Mouse (Mus musculus): ENCODE measurements around the gene Gm5737. TPM values are rescaled to one million over a fixed set of nuclear protein-coding genes. Genes with fewer than 3 reads are reported as not detected.

The Gm5737 gene
- polyA plus RNA-seq, 1 experiment from 2014 or later: not detected

DNA sequence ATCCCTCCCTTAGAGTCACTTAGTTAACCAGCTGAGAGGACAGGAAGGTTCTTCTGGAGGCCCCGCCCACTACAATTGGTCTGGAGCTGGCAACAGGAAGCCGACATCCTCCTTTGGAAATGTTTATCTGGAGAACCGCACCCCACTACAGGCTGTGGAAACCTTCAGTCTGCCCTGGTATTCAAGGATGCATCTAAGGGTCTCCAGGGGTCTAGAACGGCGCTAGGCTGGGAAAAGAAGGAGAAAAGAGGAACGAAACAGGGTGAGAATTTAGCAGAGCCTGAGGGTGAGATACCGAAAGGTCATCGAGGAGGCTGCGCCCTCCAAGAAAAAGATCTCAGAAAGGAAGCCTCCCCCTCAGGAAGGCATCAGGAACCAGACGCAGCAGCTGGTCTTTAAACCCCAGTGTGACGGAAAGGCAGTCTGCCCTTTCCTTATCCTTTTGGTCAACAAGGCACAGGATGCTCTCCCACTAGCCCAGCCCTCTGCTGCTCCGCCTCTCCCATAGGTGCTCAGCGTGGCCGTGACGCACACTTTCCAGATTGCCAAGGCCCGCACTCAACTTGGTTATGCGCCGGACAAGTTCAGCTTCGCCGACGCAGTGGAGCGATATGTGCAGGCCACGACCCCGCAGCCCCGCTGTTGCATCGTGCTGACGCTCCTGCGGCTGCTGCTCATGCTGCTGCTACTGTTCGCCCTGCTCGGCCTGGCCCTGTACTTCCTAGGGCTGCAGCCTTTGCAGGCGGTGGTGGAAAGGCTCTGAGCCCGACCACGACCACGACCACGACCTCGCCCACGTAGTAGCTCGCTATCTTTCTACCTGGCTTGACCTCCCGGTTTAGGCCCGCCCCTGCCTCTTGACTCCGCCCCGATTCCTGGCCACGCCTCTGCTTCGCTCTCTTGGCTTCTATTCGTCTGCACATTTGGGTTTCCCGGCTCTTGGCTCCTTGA lies 18.5 kb downstream of the Gm5737 start:
- Histone ChIP-seq H3K27me3 (peaks cover 51% of the 10 kb centered on the region), H3K27ac (no peak overlapping the region; the same call in 1 of the 2 replicates), H3K4me1 (peaks cover 14% of the 10 kb centered on the region), H3K36me3 (ENCODE audit: poor library complexity, severe bottlenecking) (no peaks in the 10 kb centered on the region), H3K4me2 (peak overlapping the region; percentile 92), H3K9me3 (replicated peaks) (no peaks in the 10 kb centered on the region), H3K4me3 (peak overlapping the region; percentile 60), H3K9ac (peak overlapping the region; percentile 62)
- no peak for ATAC-seq
- WGBS: 2% methylated on average over 46 of the region's 46 CpGs

DNA sequence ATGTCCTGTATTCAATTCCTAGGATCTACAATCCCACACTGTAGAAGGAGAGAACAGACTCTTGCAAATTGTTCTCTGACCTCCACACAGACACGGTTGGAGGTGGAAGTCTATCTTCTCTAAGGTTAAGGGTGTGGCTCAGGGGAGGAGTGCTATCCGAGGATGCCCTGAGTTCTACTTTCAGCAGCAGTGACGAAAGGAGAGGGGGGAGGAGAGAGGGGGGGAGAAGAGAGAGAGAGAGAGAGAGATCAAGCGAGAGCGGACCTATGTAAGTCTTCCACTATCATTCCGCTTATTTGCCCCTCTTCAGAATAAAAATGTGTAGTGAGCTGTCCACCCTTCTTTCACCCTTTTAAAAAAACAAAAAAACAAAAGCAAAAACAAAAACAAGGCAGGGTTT lies 22.3 kb downstream of the Gm5737 start:
- H3K9me3 ChIP-seq (replicated peaks): no peaks in the 10 kb centered on the region
- no peaks in the 10 kb centered on the region for H3K36me3 ChIP-seq (ENCODE audit: poor library complexity, severe bottlenecking)
- H3K4me2 ChIP-seq: peak overlapping the region; percentile 59
- peaks cover 14% of the 10 kb centered on the region for H3K4me1 ChIP-seq
- peak overlapping the region; percentile 55 for H3K4me3 ChIP-seq
- peak overlapping the region; percentile 52; the same call in 1 of the 2 replicates for H3K9ac ChIP-seq
- H3K27ac ChIP-seq: peak overlapping the region; percentile 25; the same call in 1 of the 2 replicates
- no peak for ATAC-seq
- peaks cover 36% of the 10 kb centered on the region for H3K27me3 ChIP-seq
- WGBS: 44% methylated on average over 6 of the region's 6 CpGs

- peak; percentile 89 for ATAC-seq
- Histone ChIP-seq H3K9ac (peak overlapping the region; percentile 52), H3K36me3 (ENCODE audit: poor library complexity, severe bottlenecking) (no peaks in the 10 kb centered on the region), H3K4me1 (peaks cover 14% of the 10 kb centered on the region), H3K4me2 (peak overlapping the region; percentile 59), H3K9me3 (replicated peaks) (no peaks in the 10 kb centered on the region), H3K27me3 (peaks cover 31% of the 10 kb centered on the region), H3K27ac (peak overlapping the region; percentile 25; the same call in 1 of the 2 replicates), H3K4me3 (peak overlapping the region; percentile 55)
- 6% methylated on average over 14 of the region's 14 CpGs for WGBS
Measured at GRCm38 (mm10) chr7:120834863-120835372, 22.8 kb downstream of the Gm5737 start.

DNA sequence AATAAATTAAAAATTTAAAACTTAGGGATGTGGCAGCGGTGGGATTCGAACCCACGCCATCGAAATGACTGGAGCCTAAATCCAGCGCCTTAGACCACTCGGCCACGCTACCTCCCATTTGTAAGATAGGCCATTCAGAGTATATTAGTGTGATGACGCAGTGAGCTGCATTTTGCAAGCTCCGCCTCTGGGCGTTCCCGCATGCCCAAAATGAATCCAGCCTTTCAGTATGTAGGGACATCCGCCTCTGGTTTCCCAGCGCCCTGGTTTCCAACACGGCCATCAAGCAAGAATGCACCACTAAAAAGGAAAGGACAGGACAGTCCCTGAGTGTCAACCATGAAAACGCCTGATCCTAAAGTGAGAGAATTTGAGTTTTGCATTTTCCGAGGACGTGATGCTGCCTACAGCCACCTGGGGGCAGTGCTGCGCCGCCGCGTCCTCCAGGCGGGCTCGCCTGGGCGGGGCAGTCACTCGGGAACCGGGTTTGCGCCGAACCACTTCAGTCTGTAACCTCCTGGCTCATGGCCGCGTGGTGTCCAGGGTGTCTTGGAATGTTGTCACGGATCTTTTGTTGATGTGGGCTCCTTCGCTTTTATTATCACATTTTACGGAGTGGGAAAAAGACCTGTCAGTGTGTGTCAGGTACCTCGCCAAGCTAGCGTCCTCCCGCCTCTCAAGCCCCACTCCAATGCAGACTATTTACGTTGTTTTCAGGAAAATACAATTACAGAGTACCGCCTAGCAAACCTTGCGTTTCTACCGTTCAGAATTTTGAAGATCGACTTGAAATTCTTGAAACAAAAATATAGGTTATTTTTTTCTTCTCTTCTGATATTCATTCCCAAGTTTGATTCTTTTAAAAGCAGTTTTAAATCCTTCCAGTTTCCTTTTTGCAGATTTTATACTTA lies 23.5 kb downstream of the Gm5737 start:
- Histone ChIP-seq H3K4me1 (peaks cover 8% of the 10 kb centered on the region), H3K9ac (peak overlapping the region; percentile 66), H3K4me3 (peak overlapping the region; percentile 55), H3K9me3 (replicated peaks) (no peaks in the 10 kb centered on the region), H3K27me3 (peaks cover 23% of the 10 kb centered on the region), H3K36me3 (ENCODE audit: poor library complexity, severe bottlenecking) (no peaks in the 10 kb centered on the region), H3K4me2 (peak overlapping the region; percentile 59), H3K27ac (peak overlapping the region; percentile 37)
- peak; percentile 90 for ATAC-seq
- WGBS: 1% methylated on average over 41 of the region's 41 CpGs

GRCm38 (mm10) chr7:120836361-120836760 lies 24.2 kb downstream of the Gm5737 start:
- H3K4me2 ChIP-seq: peak overlapping the region; percentile 59
- peaks cover 17% of the 10 kb centered on the region for H3K27me3 ChIP-seq
- no peak overlapping the region for H3K27ac ChIP-seq
- peaks cover 2% of the 10 kb centered on the region; the same call in 1 of the 2 replicates for H3K4me1 ChIP-seq
- H3K9me3 ChIP-seq (replicated peaks): no peaks in the 10 kb centered on the region
- H3K4me3 ChIP-seq: peak overlapping the region; percentile 55
- no peak for ATAC-seq
- no peaks in the 10 kb centered on the region for H3K36me3 ChIP-seq (ENCODE audit: poor library complexity, severe bottlenecking)
- 4% methylated on average over 12 of the region's 12 CpGs for WGBS
- peak overlapping the region; percentile 66; the same call in 1 of the 2 replicates for H3K9ac ChIP-seq

DNA sequence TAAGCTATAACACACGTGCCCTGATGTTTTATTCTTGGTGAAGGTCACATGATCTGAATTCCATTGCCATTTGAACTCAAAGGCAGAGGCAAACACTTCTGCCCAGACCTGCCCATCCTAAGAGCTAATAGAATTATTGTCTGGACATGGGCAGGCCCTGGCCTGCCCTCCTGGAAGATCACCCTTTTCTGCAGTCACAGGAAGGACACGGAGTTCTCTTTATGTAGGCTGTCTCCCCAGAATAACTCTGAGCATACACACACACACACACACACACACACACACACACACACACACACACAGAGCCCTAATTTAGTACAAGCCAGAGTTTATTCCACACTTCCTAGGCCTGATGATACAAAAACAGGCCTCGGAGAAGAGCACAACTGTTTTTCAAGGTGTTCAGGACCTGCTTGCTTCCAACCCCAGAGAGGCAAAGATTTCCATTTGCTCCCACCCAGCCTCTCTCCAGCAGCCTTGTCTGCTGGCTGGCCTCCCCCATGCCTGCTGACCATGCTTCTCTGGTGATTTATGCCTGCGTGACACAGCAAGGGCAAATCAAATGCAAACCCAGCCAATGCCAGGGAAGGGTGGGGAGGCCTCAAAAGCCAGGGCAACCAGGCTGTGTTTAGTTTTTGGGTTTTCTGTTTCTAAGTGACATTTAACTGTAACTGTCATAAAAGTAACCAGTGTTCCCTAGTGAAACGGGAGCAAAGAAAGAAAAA lies 26.4 kb downstream of the Gm5737 start:
- Histone ChIP-seq H3K9me3 (replicated peaks) (no peaks in the 10 kb centered on the region), H3K36me3 (ENCODE audit: poor library complexity, severe bottlenecking) (no peaks in the 10 kb centered on the region), H3K4me1 (peaks cover 3% of the 10 kb centered on the region), H3K27ac (no peak overlapping the region), H3K9ac (no peak overlapping the region), H3K4me3 (no peak overlapping the region), H3K4me2 (no peak overlapping the region), H3K27me3 (no peaks in the 10 kb centered on the region)
- ATAC-seq: no peak
- WGBS: 79% methylated on average over 5 of the region's 5 CpGs

DNA sequence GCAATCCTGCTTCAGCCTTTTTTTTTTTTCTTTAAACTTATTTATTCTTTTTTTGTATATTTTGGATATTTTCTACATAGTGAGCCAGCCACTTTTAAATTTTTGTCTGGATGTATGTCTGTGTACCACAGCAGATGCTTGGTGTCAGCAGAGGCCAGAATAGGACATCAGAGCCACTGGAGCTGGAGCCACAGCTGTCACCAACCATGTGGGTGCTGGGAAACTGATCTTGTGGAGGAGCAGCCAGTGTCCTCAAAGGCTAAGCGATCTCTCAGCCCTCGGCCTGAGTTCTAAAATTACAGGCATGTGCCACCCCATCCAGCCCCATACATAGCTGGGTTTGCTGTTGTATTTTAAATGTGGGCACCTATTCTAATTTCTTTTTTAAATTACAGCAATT lies 27.6 kb downstream of the Gm5737 start:
- H3K4me2 ChIP-seq: no peak overlapping the region
- no peaks in the 10 kb centered on the region for H3K9me3 ChIP-seq (replicated peaks)
- ATAC-seq: no peak
- H3K27me3 ChIP-seq: no peaks in the 10 kb centered on the region
- peaks cover 15% of the 10 kb centered on the region for H3K4me1 ChIP-seq
- no peak overlapping the region for H3K27ac ChIP-seq
- H3K36me3 ChIP-seq (ENCODE audit: poor library complexity, severe bottlenecking): no peaks in the 10 kb centered on the region
- WGBS: 82% methylated on average over 2 of the region's 2 CpGs
- no peak overlapping the region for H3K9ac ChIP-seq
- no peak overlapping the region for H3K4me3 ChIP-seq

- peak within 1 kb of the TSS; percentile 98 for H3K27ac ChIP-seq
- peak within 1 kb of the TSS; percentile 73 for H3K4me3 ChIP-seq
- H3K4me2 ChIP-seq: peak within 1 kb of the TSS; percentile 76
- no peaks in the 10 kb centered on the region for H3K9me3 ChIP-seq (replicated peaks)
- H3K36me3 ChIP-seq (ENCODE audit: poor library complexity, severe bottlenecking): peaks cover 3% of the 10 kb centered on the region; the same call in 1 of the 2 replicates
- H3K27me3 ChIP-seq: peaks cover 5% of the 10 kb centered on the region; the same call in 1 of the 2 replicates
- peak; percentile 91 for ATAC-seq
- H3K9ac ChIP-seq: peak within 1 kb of the TSS; percentile 86
- 4% methylated on average over 34 of the region's 35 CpGs for WGBS
- peaks cover 20% of the 10 kb centered on the region for H3K4me1 ChIP-seq
Measured at GRCm38 (mm10) chr7:120842345-120843036, 30.3 kb downstream of the Gm5737 start, which contains the start of gene Eef2k. Gene Eef2k, plus strand, starts transcription at chr7:120842831.

- Histone ChIP-seq H3K27me3 (peaks cover 5% of the 10 kb centered on the region; the same call in 1 of the 2 replicates), H3K4me2 (peak overlapping the region; percentile 76), H3K4me3 (peak overlapping the region; percentile 73), H3K4me1 (peaks cover 20% of the 10 kb centered on the region), H3K36me3 (ENCODE audit: poor library complexity, severe bottlenecking) (peaks cover 3% of the 10 kb centered on the region; the same call in 1 of the 2 replicates), H3K9me3 (replicated peaks) (no peaks in the 10 kb centered on the region), H3K27ac (peak overlapping the region; percentile 98), H3K9ac (peak overlapping the region; percentile 86)
- under 1% methylated on average over 40 of the region's 40 CpGs for WGBS
- ATAC-seq: peak; percentile 87
Measured at GRCm38 (mm10) chr7:120843037-120843621, 31.0 kb downstream of the Gm5737 start.

- Histone ChIP-seq H3K27me3 (peaks cover 5% of the 10 kb centered on the region; the same call in 1 of the 2 replicates), H3K9ac (peak overlapping the region; percentile 86), H3K4me3 (peak overlapping the region; percentile 73), H3K9me3 (replicated peaks) (no peaks in the 10 kb centered on the region), H3K4me1 (peaks cover 20% of the 10 kb centered on the region), H3K36me3 (ENCODE audit: poor library complexity, severe bottlenecking) (peaks cover 3% of the 10 kb centered on the region; the same call in 1 of the 2 replicates), H3K27ac (peak overlapping the region; percentile 98), H3K4me2 (peak overlapping the region; percentile 76)
- 1% methylated on average over 16 of the region's 16 CpGs for WGBS
- ATAC-seq: peak; percentile 7
Measured at GRCm38 (mm10) chr7:120843852-120844435, 31.8 kb downstream of the Gm5737 start.

Data from forebrain, embryonic 13.5 days (tissue).